Mouse (Mus musculus) ovary, adult 18-20 months (tissue): ENCODE data around the gene Gba.
"Not testable (repeated sequence)": the region's sequence is repeated elsewhere in the genome, so short reads cannot be mapped to it uniquely, and the experiment has no call there.

Experiments
- DNase-seq: peaks from one replicate; pipeline ENCODE4 v3.0.0; 2022; ENCODE audit warnings: low spot score, mixed read lengths

The Gba gene

GRCm38 (mm10) chr3:89202253-89203141 lies at the start of gene Gba:
Gene Gba, plus strand, starts transcription at chr3:89202928.
- DNase-seq, result peak; percentile 71

- DNase-seq, result no peak
These were observed 45.8 kb upstream of the Gba start for GRCm38 (mm10) chr3:89156951-89157350.

- DNase-seq, result no peak
These were observed 44.1 kb upstream of the Gba start for GRCm38 (mm10) chr3:89158651-89159050.

GRCm38 (mm10) chr3:89159211-89159610 lies 43.5 kb upstream of the Gba start:
- no peak for DNase-seq

GRCm38 (mm10) chr3:89159616-89160344 lies 42.9 kb upstream of the Gba start, which contains the start of gene Hcn3:
Gene Hcn3, minus strand, starts transcription at chr3:89160196.
- peak; percentile 42 for DNase-seq

- not testable (repeated sequence) for DNase-seq
These were observed 41.5 kb upstream of the Gba start for GRCm38 (mm10) chr3:89161207-89161606.

- no peak for DNase-seq
These were observed 40.9 kb upstream of the Gba start for GRCm38 (mm10) chr3:89161786-89162185.

- DNase-seq, result no peak
These were observed 39.6 kb upstream of the Gba start for GRCm38 (mm10) chr3:89163123-89163522.

GRCm38 (mm10) chr3:89163643-89164245 lies 39.0 kb upstream of the Gba start:
- no peak for DNase-seq

- peak; percentile 92 for DNase-seq
These were observed 38.0 kb upstream of the Gba start, which contains the start of gene Clk2 for GRCm38 (mm10) chr3:89164506-89165267. Gene Clk2, plus strand, starts transcription at chr3:89164795.

- no peak for DNase-seq
These were observed 37.4 kb upstream of the Gba start for GRCm38 (mm10) chr3:89165268-89165870.

GRCm38 (mm10) chr3:89166945-89167344 lies 35.8 kb upstream of the Gba start:
- no peak for DNase-seq

GRCm38 (mm10) chr3:89174844-89175243 lies 27.9 kb upstream of the Gba start:
- no peak for DNase-seq

- DNase-seq, result no peak
These were observed 27.2 kb upstream of the Gba start for GRCm38 (mm10) chr3:89175544-89175943.

GRCm38 (mm10) chr3:89176421-89176820 lies 26.3 kb upstream of the Gba start:
- no peak for DNase-seq

GRCm38 (mm10) chr3:89177242-89178106 lies 25.3 kb upstream of the Gba start, which contains the start of gene Scamp3:
Gene Scamp3, plus strand, starts transcription at chr3:89177473.
- peak; percentile 85 for DNase-seq

GRCm38 (mm10) chr3:89178107-89178385 lies 24.7 kb upstream of the Gba start:
- no peak for DNase-seq

- no peak for DNase-seq
These were observed 23.7 kb upstream of the Gba start for GRCm38 (mm10) chr3:89179056-89179455.

- no peak for DNase-seq
These were observed 20.8 kb upstream of the Gba start for GRCm38 (mm10) chr3:89181749-89182500.
